Mouse (Mus musculus): ENCODE results near the gene Zfp13.

DNA sequence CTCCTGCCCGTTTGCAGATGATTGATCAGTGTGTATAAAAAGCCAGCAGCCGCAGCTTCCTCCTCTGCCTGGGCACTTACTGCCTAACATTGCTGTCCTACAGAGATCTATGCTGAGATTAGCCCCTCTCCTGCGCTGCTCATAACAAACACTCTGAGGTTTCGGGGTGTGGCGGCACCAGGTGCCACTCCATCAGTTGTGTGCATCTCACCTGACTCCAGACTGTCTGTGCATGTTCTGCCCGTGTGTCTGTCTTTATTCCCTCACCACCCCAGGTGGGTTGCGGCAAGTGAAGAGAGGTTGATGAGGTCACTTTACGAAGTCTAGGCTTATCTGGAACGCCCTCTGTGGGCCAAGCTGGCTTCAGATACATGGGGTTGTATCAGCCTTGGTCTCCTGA lies 17.8 kb upstream of the Zfp13 start:
- TF ChIP-seq CTCF (IDR thresholded peaks at IDR 0.05; ENCODE audit: extremely low read depth, insufficient read depth, insufficient read length, insufficient replicate concordance) (no peak), POLR2A (IDR thresholded peaks at IDR 0.05; ENCODE audit: low read depth, low read length) (no peak)

All from spleen, adult 2 months (tissue).